Comparison of ENCODE assay signal across 8 mouse cellular contexts in the genomic region with DNA sequence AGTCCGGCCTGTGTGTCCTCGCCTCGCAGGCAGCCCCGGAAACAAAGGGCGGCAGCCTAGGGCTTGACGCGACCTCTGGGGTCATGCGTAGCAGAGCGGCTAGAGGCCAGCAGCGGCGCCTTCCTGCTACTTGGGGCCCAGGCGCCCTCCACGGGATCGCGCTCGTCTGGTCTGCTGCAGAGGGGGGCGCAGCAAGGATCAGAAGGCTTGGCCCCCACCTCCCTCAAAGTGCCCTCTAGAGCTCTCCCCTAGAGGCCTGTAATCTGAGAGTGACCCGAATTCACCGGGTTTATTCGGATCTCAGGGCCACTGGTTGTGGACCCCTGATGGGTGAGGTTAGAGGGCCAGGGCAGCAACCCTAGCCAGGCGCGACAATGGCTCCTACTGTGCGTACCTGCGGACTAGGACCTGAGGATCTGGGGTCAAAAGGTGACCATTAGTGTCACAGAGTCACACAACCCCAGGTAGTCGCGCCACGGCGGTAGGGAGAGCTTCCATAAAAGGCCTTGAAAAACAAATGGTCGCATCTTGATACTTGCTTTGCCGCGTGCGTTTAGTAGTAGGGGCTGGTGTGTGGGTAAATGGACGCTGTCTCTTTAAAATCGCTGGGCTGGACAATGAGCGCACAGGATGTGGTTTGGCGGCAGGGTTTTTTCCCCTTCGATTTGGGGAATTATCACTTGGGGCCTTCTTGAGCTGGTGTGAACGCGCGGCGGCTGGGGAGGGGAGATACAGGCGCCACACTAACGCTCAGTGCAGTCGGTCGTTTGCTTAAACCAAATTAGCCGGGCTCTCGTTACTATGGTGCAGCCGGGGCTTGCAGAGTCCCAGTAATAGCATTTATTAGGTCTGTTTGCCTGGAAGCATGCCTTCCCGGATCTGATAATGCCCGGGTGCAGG.
DNase-seq lines count a peak whose midpoint lies in the region; ATAC-seq lines count a peak whose summit lies in the region.

No protein-coding gene starts in this region.

- peaks cover 2% of the 10 kb centered on the region for H3K27me3 ChIP-seq in forebrain, embryonic 11.5 days (ENCODE audit: control insufficient read depth, insufficient read depth, low read length)
- 0 out of 2 replicates have a peak, but pooled peaks cover 8% of the 10 kb centered on the region for H3K27me3 ChIP-seq in hindbrain, embryonic 12.5 days

- peak; percentile 68 to 90 for DNase-seq in adrenal gland, adult (ENCODE audit: inconsistent age in 2 of 2, low spot score in 1 of 2)
- no peak for DNase-seq in adrenal gland, postnatal 10 days
- peak; percentile 89 for DNase-seq in c-Kit-positive CD71-positive TER-119-negative erythroid progenitor cells, embryonic 14.5 days (ENCODE audit: low read depth)
- peak; percentile 85 for DNase-seq in forebrain, embryonic 11.5 days (ENCODE audit: low spot score)
- peak; percentile 47 to 57 for DNase-seq in left cerebral cortex, adult 8-10 months (ENCODE audit: low spot score in 2 of 2)
- DNase-seq in right cerebral cortex, postnatal 14 days: peak; percentile 53

- WGBS in forebrain, embryonic 11.5 days: under 1% methylated on average over 49 of the region's 50 CpGs
- under 1% methylated on average over 50 of the region's 50 CpGs for WGBS in hindbrain, embryonic 12.5 days
- WGBS in macrophage (ENCODE audit: missing documents): 15% methylated on average over 50 of the region's 50 CpGs

- peaks cover 47% of the 10 kb centered on the region for H3K4me1 ChIP-seq in forebrain, embryonic 11.5 days (replicated peaks; ENCODE audit: control insufficient read depth, insufficient read depth, low read length)
- H3K4me1 ChIP-seq in hindbrain, embryonic 12.5 days: peaks cover 61% of the 10 kb centered on the region

- peaks cover 23% of the 10 kb centered on the region for H3K79me2 ChIP-seq in macrophage (ENCODE audit: inconsistent target)

- peak overlapping the region; percentile 95 for H3K9ac ChIP-seq in forebrain, embryonic 11.5 days (ENCODE audit: low read length)
- peak overlapping the region; percentile 95 for H3K9ac ChIP-seq in hindbrain, embryonic 12.5 days

- peak; percentile 16 for ATAC-seq in forebrain, embryonic 11.5 days (replicated peaks; ENCODE audit: low FRiP score)
- peak; percentile 12 for ATAC-seq in hindbrain, embryonic 12.5 days (ENCODE audit: low FRiP score)

- peak overlapping the region; percentile 100 for H3K27ac ChIP-seq in forebrain, embryonic 11.5 days (ENCODE audit: low read depth, low read length)
- peak overlapping the region; percentile 100 for H3K27ac ChIP-seq in hindbrain, embryonic 12.5 days
- H3K27ac ChIP-seq in macrophage: peak overlapping the region; percentile 83

- peak overlapping the region; percentile 87 for H3K4me3 ChIP-seq in forebrain, embryonic 11.5 days (ENCODE audit: low read depth, low read length)
- H3K4me3 ChIP-seq in hindbrain, embryonic 12.5 days: peak overlapping the region; percentile 79
- H3K4me3 ChIP-seq in macrophage (ENCODE audit: inconsistent target): peak overlapping the region; percentile 48

- no peaks in the 10 kb centered on the region for H3K36me3 ChIP-seq in forebrain, embryonic 11.5 days (ENCODE audit: control insufficient read depth, insufficient read depth, low read length)
- H3K36me3 ChIP-seq in hindbrain, embryonic 12.5 days: no peaks in the 10 kb centered on the region
- no peaks in the 10 kb centered on the region for H3K36me3 ChIP-seq in macrophage (ENCODE audit: inconsistent target)

- H3K4me2 ChIP-seq in forebrain, embryonic 11.5 days (ENCODE audit: low read depth, low read length, severe bottlenecking): peak overlapping the region; percentile 97
- H3K4me2 ChIP-seq in hindbrain, embryonic 12.5 days (replicated peaks): peak overlapping the region; percentile 95

- no peaks in the 10 kb centered on the region for H3K9me3 ChIP-seq in forebrain, embryonic 11.5 days (ENCODE audit: control insufficient read depth, low read length)
- no peaks in the 10 kb centered on the region for H3K9me3 ChIP-seq in hindbrain, embryonic 12.5 days (replicated peaks)
